Mouse (Mus musculus): ENCODE data around the gene Emb.

DNA sequence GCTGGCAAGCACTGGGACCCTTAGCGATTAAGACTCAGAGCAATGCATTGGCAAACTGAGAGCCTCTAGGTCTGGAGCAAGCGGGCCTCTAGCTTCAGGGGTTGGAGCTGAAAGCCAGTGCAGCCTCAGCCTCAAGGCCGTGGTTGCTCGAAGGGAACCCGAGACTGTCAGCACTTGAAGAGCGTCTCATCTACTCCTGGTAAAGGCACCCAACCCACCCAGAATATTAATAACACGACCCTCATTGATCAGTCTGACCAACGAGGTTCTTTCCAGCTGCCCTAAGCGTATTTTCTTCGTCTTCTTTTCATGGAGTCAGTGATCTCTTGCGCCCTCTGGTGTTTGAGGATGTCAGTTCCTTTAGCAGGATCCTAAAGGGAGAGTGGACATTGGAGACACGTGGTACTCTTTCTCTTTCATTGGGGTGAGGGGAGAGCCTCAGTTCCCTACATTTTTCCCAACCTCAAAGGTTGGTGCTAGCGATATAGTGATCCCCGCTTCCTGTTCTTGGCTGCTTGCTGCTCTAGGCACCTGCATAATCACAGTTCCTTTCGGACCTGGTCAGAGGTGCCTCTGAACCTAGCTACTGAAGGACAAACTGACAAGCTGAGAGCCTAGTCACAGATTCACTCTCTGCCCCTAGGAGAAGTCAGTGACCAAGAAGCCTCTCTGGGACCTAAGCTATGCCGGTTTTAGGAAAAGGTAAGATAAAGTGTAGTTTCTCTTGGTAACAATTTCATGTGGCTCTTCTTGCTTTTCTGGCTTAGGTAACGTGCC, 81.3 kb downstream of the Emb start:
- TF ChIP-seq CTCF (IDR thresholded peaks at IDR 0.05; ENCODE audit: insufficient read depth, low read depth, low read length), result 0 out of 2 replicates have a peak, but pooled peaks have one; percentile 7
- no peak for TF ChIP-seq POLR2A (IDR thresholded peaks at IDR 0.05; ENCODE audit: insufficient read depth, low read depth, low read length)

Measured in olfactory bulb, adult 2 months (tissue).